Mouse (Mus musculus) lung, adult 2 months (tissue): ENCODE measurements around the gene Cacna1a.

Experiments
- CTCF ChIP-seq: fragments of 200-500 bp; IDR thresholded peaks from 2 replicates; pipeline ENCODE4 v1.5.1; 2011; ENCODE audit warnings: mild to moderate bottlenecking, low read length, control low read depth; ENCODE audit not compliant: insufficient read depth
- POLR2A ChIP-seq: fragments of 200-500 bp; IDR thresholded peaks from 2 replicates; pipeline ENCODE4 v1.6.1; 2011; ENCODE audit warnings: low read depth, mild to moderate bottlenecking, control low read depth, low read length, borderline replicate concordance; ENCODE audit errors: extremely low read depth

GRCm38 (mm10) chr8:84592015-84592662 lies 203.9 kb downstream of the Cacna1a start:
- TF ChIP-seq CTCF (peak; percentile 93), POLR2A (no peak)
